Mouse (Mus musculus) hindbrain, postnatal 0 days (tissue): Measurements from ENCODE around the gene Rcc2. TPM values are rescaled to one million over a fixed set of nuclear protein-coding genes. Genes with fewer than 3 reads are reported as not detected.

ENCODE experiments used
- ATAC-seq: fragments of 200-750 bp; cut with Nextera tagmentation; 2 replicates; pipeline ENCODE4 v1.8.0; 2017; ENCODE audit warnings: mild to moderate bottlenecking, moderate TSS enrichment, moderate library complexity
- DNase-seq: peaks from one replicate; pipeline ENCODE4 v3.0.0-alpha.2; 2015; ENCODE audit warnings: low spot score
- H3K27ac ChIP-seq: fragments of 300-500 bp; sonication (generic); 2 replicates; pipeline ENCODE4 v1.5.1; 2014; ENCODE audit warnings: mild to moderate bottlenecking
- H3K27me3 ChIP-seq: fragments of 300-500 bp; sonication (generic); 2 replicates; pipeline ENCODE4 v1.6.1; 2014; ENCODE audit warnings: low read length, mixed read lengths; ENCODE audit not compliant: insufficient read depth
- H3K36me3 ChIP-seq: fragments of 300-500 bp; sonication (generic); 2 replicates; pipeline ENCODE4 v1.6.1; 2014; ENCODE audit warnings: low read length, mixed read lengths; ENCODE audit not compliant: insufficient read depth
- H3K4me1 ChIP-seq: fragments of 300-500 bp; sonication (generic); 2 replicates; pipeline ENCODE4 v1.6.1; 2014; ENCODE audit warnings: antibody characterized with exemption, low read length, mixed read lengths; ENCODE audit not compliant: insufficient read depth
- H3K4me2 ChIP-seq: fragments of 300-500 bp; sonication (generic); 2 replicates; pipeline ENCODE4 v1.6.1; 2014; ENCODE audit warnings: low read depth, mild to moderate bottlenecking, low read length, moderate library complexity, mixed read lengths
- H3K4me3 ChIP-seq: fragments of 300-500 bp; sonication (generic); 2 replicates; pipeline ENCODE4 v1.5.1; 2014; ENCODE audit warnings: low read length
- H3K9ac ChIP-seq: fragments of 300-500 bp; sonication (generic); replicated peaks from 2 replicates; pipeline ENCODE4 v1.6.1; 2014; ENCODE audit warnings: mild to moderate bottlenecking, low read length, moderate library complexity, mixed read lengths
- H3K9me3 ChIP-seq: fragments of 300-500 bp; sonication (generic); 2 replicates; pipeline ENCODE4 v1.6.1; 2016; ENCODE audit warnings: low read length, mixed read lengths
- CTCF ChIP-seq: IDR thresholded peaks from 2 replicates; pipeline ENCODE4 v1.5.1; 2016; ENCODE audit warnings: antibody characterized with exemption, control low read depth, low read depth
- WGBS: fragments of 180-500 bp; shearing (Covaris S2); extraction: QIAGEN DNeasy Blood & Tissue Kit; methylation state at CpG from one replicate; pipeline ENCODE4 v1.1.7; 2014; 5-methylcytosine and 5-hydroxymethylcytosine counted together
- polyA plus RNA-seq: library from polyadenylated mRNA; unstranded; fragments of >200 nt; fragmentation: Nextera tagmentation; extraction: Ambion mirVana; gene quantifications from 2 replicates; pipeline ENCODE4 v1.2.1, GENCODE M21; 2015
- total RNA-seq: library from RNA; depleted of rRNA; stranded (reverse); fragments of >200 nt; gene quantifications from 2 replicates; pipeline ENCODE4 v1.2.3, GENCODE M21; 2014

Gene Rcc2
- total and polyA plus RNA-seq, 2 experiments from 2014 or later: 15.8 to 60.3 TPM

- no peaks in the 10 kb centered on the region for H3K36me3 ChIP-seq
- no peaks in the 10 kb centered on the region for H3K27me3 ChIP-seq
- DNase-seq: no peak
- TF ChIP-seq CTCF: no peak
- WGBS: 76% methylated on average over 4 of the region's 4 CpGs
- no peak for ATAC-seq
- no peak overlapping the region for H3K27ac ChIP-seq
- no peak overlapping the region for H3K4me3 ChIP-seq
- H3K4me2 ChIP-seq: no peak overlapping the region
- H3K9ac ChIP-seq: no peak overlapping the region
- no peaks in the 10 kb centered on the region for H3K4me1 ChIP-seq
- no peaks in the 10 kb centered on the region for H3K9me3 ChIP-seq
These were observed 6.8 kb upstream of the Rcc2 start for GRCm38 (mm10) chr4:140693513-140693912.

GRCm38 (mm10) chr4:140694551-140695060 lies 5.7 kb upstream of the Rcc2 start:
- Histone ChIP-seq H3K9me3 (no peaks in the 10 kb centered on the region), H3K9ac (no peak overlapping the region), H3K36me3 (no peaks in the 10 kb centered on the region), H3K27me3 (0 out of 2 replicates have a peak, but pooled peaks cover 5% of the 10 kb centered on the region), H3K27ac (no peak overlapping the region), H3K4me3 (no peak overlapping the region), H3K4me1 (no peaks in the 10 kb centered on the region), H3K4me2 (no peak overlapping the region)
- ATAC-seq (no peak), DNase-seq (no peak)
- no peak for TF ChIP-seq CTCF
- 22% methylated on average over 1 of the region's 1 CpGs for WGBS

GRCm38 (mm10) chr4:140695146-140695545 lies 5.2 kb upstream of the Rcc2 start:
- no peak for TF ChIP-seq CTCF
- H3K27ac ChIP-seq: no peak overlapping the region
- ATAC-seq (no peak), DNase-seq (no peak)
- no peaks in the 10 kb centered on the region for H3K36me3 ChIP-seq
- no peaks in the 10 kb centered on the region for H3K9me3 ChIP-seq
- no peak overlapping the region for H3K4me3 ChIP-seq
- 66% methylated on average over 7 of the region's 7 CpGs for WGBS
- 0 out of 2 replicates have a peak, but pooled peaks cover 6% of the 10 kb centered on the region for H3K27me3 ChIP-seq
- H3K4me1 ChIP-seq: 0 out of 2 replicates have a peak, but pooled peaks cover 2% of the 10 kb centered on the region
- H3K9ac ChIP-seq: no peak overlapping the region
- H3K4me2 ChIP-seq: no peak overlapping the region

GRCm38 (mm10) chr4:140695675-140696585 lies 4.4 kb upstream of the Rcc2 start:
- DNase-seq: no peak
- no peak overlapping the region for H3K27ac ChIP-seq
- H3K9me3 ChIP-seq: no peaks in the 10 kb centered on the region
- WGBS: 76% methylated on average over 14 of the region's 14 CpGs
- no peak for ATAC-seq
- TF ChIP-seq CTCF: no peak
- no peaks in the 10 kb centered on the region for H3K36me3 ChIP-seq
- no peak overlapping the region for H3K4me2 ChIP-seq
- no peak overlapping the region for H3K9ac ChIP-seq
- 0 out of 2 replicates have a peak, but pooled peaks cover 4% of the 10 kb centered on the region for H3K4me1 ChIP-seq
- H3K4me3 ChIP-seq: no peak overlapping the region
- H3K27me3 ChIP-seq: 0 out of 2 replicates have a peak, but pooled peaks cover 10% of the 10 kb centered on the region

GRCm38 (mm10) chr4:140699441-140700127 lies 757 bp upstream of the Rcc2 start:
- H3K36me3 ChIP-seq: no peaks in the 10 kb centered on the region
- no peaks in the 10 kb centered on the region for H3K9me3 ChIP-seq
- H3K27ac ChIP-seq: no peak overlapping the region
- 0 out of 2 replicates have a peak overlapping the region, but pooled peaks have one; percentile 30 for H3K9ac ChIP-seq
- no peak for TF ChIP-seq CTCF
- H3K4me1 ChIP-seq: 0 out of 2 replicates have a peak, but pooled peaks cover 4% of the 10 kb centered on the region
- peak overlapping the region; percentile 87 for H3K4me2 ChIP-seq
- 6% methylated on average over 29 of the region's 29 CpGs for WGBS
- DNase-seq: peak; percentile 67
- peak overlapping the region; percentile 28 for H3K4me3 ChIP-seq
- H3K27me3 ChIP-seq: 0 out of 2 replicates have a peak, but pooled peaks cover 10% of the 10 kb centered on the region
- no peak for ATAC-seq

GRCm38 (mm10) chr4:140701049-140701715 lies 841 bp downstream of the Rcc2 start:
- TF ChIP-seq CTCF: no peak
- Histone ChIP-seq H3K27me3 (0 out of 2 replicates have a peak, but pooled peaks cover 10% of the 10 kb centered on the region), H3K4me3 (peak overlapping the region; percentile 90), H3K9ac (peak overlapping the region; percentile 91), H3K4me1 (0 out of 2 replicates have a peak, but pooled peaks cover 4% of the 10 kb centered on the region), H3K4me2 (peak overlapping the region; percentile 87), H3K9me3 (no peaks in the 10 kb centered on the region), H3K27ac (peak overlapping the region; percentile 89), H3K36me3 (no peaks in the 10 kb centered on the region)
- peak; percentile 90 for DNase-seq
- ATAC-seq: peak; percentile 83
- 2% methylated on average over 61 of the region's 61 CpGs for WGBS
